Mouse (Mus musculus): Measurements from ENCODE around the gene Emg1. TPM values are rescaled to one million over a fixed set of nuclear protein-coding genes. Genes with fewer than 3 reads are reported as not detected.

Gene Emg1
- polyA plus RNA-seq (2014; fragmentation: Nextera tagmentation; extraction: Ambion mirVana) = 251 and 254 TPM in 2 replicates

GRCm38 (mm10) chr6:124711824-124712782 lies at the start of gene Emg1, which contains the start of gene Phb2:
Gene Emg1, minus strand, starts transcription at chr6:124712178.
Gene Phb2, plus strand, starts transcription at chr6:124712336.
- Histone ChIP-seq H3K4me1 (ENCODE audit: control insufficient read depth, insufficient read depth, low read length) (no peaks in the 10 kb centered on the region; the same call in 1 of the 2 replicates), H3K27ac (replicated peaks; ENCODE audit: low read depth, low read length) (peak within 1 kb of the TSS; percentile 53), H3K4me2 (ENCODE audit: low read depth, low read length) (peak within 1 kb of the TSS; percentile 89), H3K4me3 (ENCODE audit: low read depth, low read length) (peak within 1 kb of the TSS; percentile 70), H3K27me3 (ENCODE audit: control insufficient read depth, insufficient read depth, low read length) (no peaks in the 10 kb centered on the region), H3K9ac (replicated peaks; ENCODE audit: low read length) (peak within 1 kb of the TSS; percentile 87), H3K9me3 (replicated peaks; ENCODE audit: control insufficient read depth, low read length) (no peaks in the 10 kb centered on the region), H3K36me3 (replicated peaks; ENCODE audit: control insufficient read depth, insufficient read depth, low read depth, low read length) (peaks cover 10% of the 10 kb centered on the region)
- ATAC-seq (replicated peaks; ENCODE audit: insufficient number of reproducible peaks, low FRiP score, low TSS enrichment, low read depth) = peak; percentile 95
- peak; percentile 99 for DNase-seq (ENCODE audit: low spot score)
- WGBS = under 1% methylated on average over 76 of the region's 76 CpGs

DNA sequence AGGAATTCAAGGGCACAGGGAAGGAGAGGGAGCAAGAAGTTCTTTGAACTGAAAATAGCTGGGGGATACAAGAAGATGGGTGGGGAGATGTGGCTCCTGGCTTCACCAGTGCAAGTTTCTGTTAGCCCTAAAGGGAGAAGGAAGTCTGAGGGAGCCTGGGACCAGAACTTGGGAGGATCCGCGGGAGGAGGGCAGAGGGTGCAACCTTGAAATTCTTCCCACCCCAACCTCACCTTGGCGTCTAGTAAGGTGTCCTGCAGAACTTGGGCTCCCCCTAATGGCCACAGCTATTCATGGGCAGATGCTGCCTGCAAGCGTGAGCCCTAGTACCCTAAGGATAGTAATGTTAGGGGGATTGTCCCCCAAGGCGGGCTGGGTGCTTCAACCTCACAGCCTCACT lies 47.3 kb upstream of the Emg1 start:
- Histone ChIP-seq H3K27ac (replicated peaks; ENCODE audit: low read depth, low read length) (peak overlapping the region; percentile 96; the same call in 1 of the 2 replicates), H3K9ac (replicated peaks; ENCODE audit: low read length) (peak overlapping the region; percentile 1), H3K36me3 (replicated peaks; ENCODE audit: control insufficient read depth, insufficient read depth, low read depth, low read length) (no peaks in the 10 kb centered on the region), H3K4me3 (ENCODE audit: low read depth, low read length) (no peak overlapping the region), H3K9me3 (replicated peaks; ENCODE audit: control insufficient read depth, low read length) (no peaks in the 10 kb centered on the region), H3K27me3 (ENCODE audit: control insufficient read depth, insufficient read depth, low read length) (no peaks in the 10 kb centered on the region), H3K4me1 (ENCODE audit: control insufficient read depth, insufficient read depth, low read length) (peaks cover 6% of the 10 kb centered on the region; the same call in 1 of the 2 replicates), H3K4me2 (ENCODE audit: low read depth, low read length) (peak overlapping the region; percentile 1; the same call in 1 of the 2 replicates)
- 1% methylated on average over 5 of the region's 5 CpGs for WGBS
- ATAC-seq (replicated peaks; ENCODE audit: insufficient number of reproducible peaks, low FRiP score, low TSS enrichment, low read depth) (no peak), DNase-seq (ENCODE audit: low spot score) (peak; percentile 89)

- Histone ChIP-seq H3K4me2 (ENCODE audit: low read depth, low read length) (peak overlapping the region; percentile 60), H3K4me3 (ENCODE audit: low read depth, low read length) (no peak overlapping the region), H3K4me1 (ENCODE audit: control insufficient read depth, insufficient read depth, low read length) (peaks cover 6% of the 10 kb centered on the region; the same call in 1 of the 2 replicates), H3K9me3 (replicated peaks; ENCODE audit: control insufficient read depth, low read length) (no peaks in the 10 kb centered on the region), H3K27ac (replicated peaks; ENCODE audit: low read depth, low read length) (peak overlapping the region; percentile 96), H3K9ac (replicated peaks; ENCODE audit: low read length) (peak overlapping the region; percentile 1), H3K36me3 (replicated peaks; ENCODE audit: control insufficient read depth, insufficient read depth, low read depth, low read length) (no peaks in the 10 kb centered on the region), H3K27me3 (ENCODE audit: control insufficient read depth, insufficient read depth, low read length) (no peaks in the 10 kb centered on the region)
- no peak for ATAC-seq (replicated peaks; ENCODE audit: insufficient number of reproducible peaks, low FRiP score, low TSS enrichment, low read depth)
- DNase-seq (ENCODE audit: low spot score) = no peak
- whole genome bisulfite sequencing = 66% methylated on average over 2 of the region's 2 CpGs
Measured at GRCm38 (mm10) chr6:124758849-124759232, 46.9 kb upstream of the Emg1 start.

DNA sequence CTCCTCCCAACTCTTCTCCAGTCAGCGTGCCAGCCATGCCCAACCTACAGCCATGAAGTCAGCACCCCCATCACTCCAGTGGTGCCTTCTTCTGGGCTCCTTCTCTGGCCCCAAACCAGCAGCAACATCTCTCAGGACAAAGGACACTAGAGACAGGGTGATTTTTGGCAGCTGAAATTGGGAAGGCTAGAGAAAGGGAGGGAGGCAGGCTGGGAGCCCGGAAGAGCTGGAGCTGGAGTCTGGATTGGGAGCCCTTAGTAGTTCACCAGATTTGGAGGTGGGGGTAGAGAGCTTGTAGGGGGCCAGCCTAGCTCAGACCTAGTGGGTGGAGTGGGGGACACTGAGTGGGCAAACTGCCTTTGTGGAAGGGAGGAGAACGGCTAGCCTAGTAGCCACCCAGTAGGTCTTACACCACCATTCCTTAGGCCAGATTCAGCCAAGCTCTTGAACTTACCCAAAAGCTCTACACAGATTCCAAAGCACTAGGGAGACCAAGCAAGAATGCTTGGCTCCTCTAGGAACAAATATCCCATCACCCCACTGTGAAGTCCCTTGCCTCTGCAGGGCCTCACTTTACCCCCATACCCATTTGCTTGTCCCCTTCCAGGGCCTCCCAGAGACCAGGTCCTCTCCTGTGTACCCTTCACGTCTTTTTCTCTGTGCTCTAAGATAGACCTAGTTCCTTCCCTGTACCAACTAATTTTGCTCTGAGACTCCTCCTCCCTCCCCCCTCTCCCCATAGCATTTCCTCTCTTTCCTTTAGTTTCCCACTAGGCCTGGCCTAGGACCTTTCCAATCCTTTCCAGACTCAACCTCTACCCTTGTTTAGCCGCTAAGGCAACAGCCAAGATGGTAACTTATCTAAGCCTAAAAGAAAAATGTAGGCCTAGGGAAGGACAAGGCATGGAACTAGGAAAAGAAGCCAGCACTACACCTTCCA lies 46.2 kb upstream of the Emg1 start:
- ATAC-seq (replicated peaks; ENCODE audit: insufficient number of reproducible peaks, low FRiP score, low TSS enrichment, low read depth) = no peak
- 22% methylated on average over 5 of the region's 5 CpGs for WGBS

GRCm38 (mm10) chr6:124757351-124757880 lies 45.4 kb upstream of the Emg1 start:
- DNase-seq (ENCODE audit: low spot score) (no peak), ATAC-seq (replicated peaks; ENCODE audit: insufficient number of reproducible peaks, low FRiP score, low TSS enrichment, low read depth) (no peak)
- peak overlapping the region; percentile 78 for H3K4me3 ChIP-seq (ENCODE audit: low read depth, low read length)
- peaks cover 6% of the 10 kb centered on the region; the same call in 1 of the 2 replicates for H3K4me1 ChIP-seq (ENCODE audit: control insufficient read depth, insufficient read depth, low read length)
- no peaks in the 10 kb centered on the region for H3K27me3 ChIP-seq (ENCODE audit: control insufficient read depth, insufficient read depth, low read length)
- H3K36me3 ChIP-seq (replicated peaks; ENCODE audit: control insufficient read depth, insufficient read depth, low read depth, low read length) = no peaks in the 10 kb centered on the region; the same call in 1 of the 2 replicates
- no peaks in the 10 kb centered on the region for H3K9me3 ChIP-seq (replicated peaks; ENCODE audit: control insufficient read depth, low read length)
- 5% methylated on average over 5 of the region's 5 CpGs for WGBS
- peak overlapping the region; percentile 60 for H3K4me2 ChIP-seq (ENCODE audit: low read depth, low read length)
- peak overlapping the region; percentile 96 for H3K27ac ChIP-seq (replicated peaks; ENCODE audit: low read depth, low read length)
- peak overlapping the region; percentile 95 for H3K9ac ChIP-seq (replicated peaks; ENCODE audit: low read length)

More for the DNA sequence above, 46.2 kb upstream of the Emg1 start:
- peak overlapping the region; percentile 78 for H3K4me3 ChIP-seq (ENCODE audit: low read depth, low read length)
- H3K27me3 ChIP-seq (ENCODE audit: control insufficient read depth, insufficient read depth, low read length) = no peaks in the 10 kb centered on the region
- peak overlapping the region; percentile 96 for H3K27ac ChIP-seq (replicated peaks; ENCODE audit: low read depth, low read length)
- peak overlapping the region; percentile 95 for H3K9ac ChIP-seq (replicated peaks; ENCODE audit: low read length)
- DNase-seq (ENCODE audit: low spot score) = peak; percentile 66
- H3K36me3 ChIP-seq (replicated peaks; ENCODE audit: control insufficient read depth, insufficient read depth, low read depth, low read length) = no peaks in the 10 kb centered on the region
- peak overlapping the region; percentile 60 for H3K4me2 ChIP-seq (ENCODE audit: low read depth, low read length)
- H3K9me3 ChIP-seq (replicated peaks; ENCODE audit: control insufficient read depth, low read length) = no peaks in the 10 kb centered on the region
- peaks cover 6% of the 10 kb centered on the region; the same call in 1 of the 2 replicates for H3K4me1 ChIP-seq (ENCODE audit: control insufficient read depth, insufficient read depth, low read length)

DNA sequence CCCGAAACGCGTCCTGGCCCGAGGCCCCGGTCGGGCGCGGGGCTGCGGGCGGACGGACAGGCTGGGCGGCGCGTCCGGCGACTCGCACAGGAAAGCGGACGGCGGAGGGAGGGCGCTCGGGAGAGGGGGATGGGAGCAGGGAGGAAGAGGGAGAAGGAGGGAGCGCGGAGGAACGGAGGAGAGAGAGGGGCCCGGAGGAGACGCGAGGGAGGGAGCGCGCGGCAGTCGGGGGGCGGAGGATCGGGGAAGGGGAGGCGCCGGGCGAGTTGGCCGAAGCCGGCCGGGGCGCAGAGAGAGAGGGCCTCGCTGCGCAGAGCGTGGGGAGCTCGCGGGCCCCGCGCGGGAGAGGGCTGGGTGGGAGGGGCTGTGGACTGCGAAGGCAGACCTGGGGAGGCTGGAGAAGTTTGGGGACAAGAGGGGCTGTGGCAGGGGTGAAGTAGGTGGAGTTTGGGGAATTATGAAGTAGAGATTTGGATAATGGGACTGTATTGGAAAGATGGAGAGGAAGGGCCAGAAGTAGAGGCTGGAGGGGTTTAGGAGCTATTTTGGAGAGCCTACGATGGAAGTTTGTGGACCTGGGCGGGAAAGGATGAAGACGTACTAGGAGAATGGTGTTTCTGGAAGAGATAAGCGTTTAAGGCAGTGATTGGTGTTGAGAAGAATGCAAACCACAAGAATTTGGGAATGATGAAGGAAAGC lies 44.8 kb upstream of the Emg1 start:
- H3K9me3 ChIP-seq (replicated peaks; ENCODE audit: control insufficient read depth, low read length) = no peaks in the 10 kb centered on the region
- peaks cover 6% of the 10 kb centered on the region; the same call in 1 of the 2 replicates for H3K4me1 ChIP-seq (ENCODE audit: control insufficient read depth, insufficient read depth, low read length)
- no peaks in the 10 kb centered on the region for H3K27me3 ChIP-seq (ENCODE audit: control insufficient read depth, insufficient read depth, low read length)
- peak overlapping the region; percentile 60 for H3K4me2 ChIP-seq (ENCODE audit: low read depth, low read length)
- no peaks in the 10 kb centered on the region; the same call in 1 of the 2 replicates for H3K36me3 ChIP-seq (replicated peaks; ENCODE audit: control insufficient read depth, insufficient read depth, low read depth, low read length)
- H3K9ac ChIP-seq (replicated peaks; ENCODE audit: low read length) = peak overlapping the region; percentile 95
- peak overlapping the region; percentile 96 for H3K27ac ChIP-seq (replicated peaks; ENCODE audit: low read depth, low read length)
- whole genome bisulfite sequencing = under 1% methylated on average over 33 of the region's 54 CpGs
- DNase-seq (ENCODE audit: low spot score) (peak; percentile 86), ATAC-seq (replicated peaks; ENCODE audit: insufficient number of reproducible peaks, low FRiP score, low TSS enrichment, low read depth) (peak; percentile 61)
- H3K4me3 ChIP-seq (ENCODE audit: low read depth, low read length) = peak overlapping the region; percentile 78

All from embryonic facial prominence, embryonic 11.5 days (tissue).